Mouse (Mus musculus) kidney, adult 9 months (tissue): ENCODE results near the gene Mus81.

ENCODE experiments used
- DNase-seq: peaks from one replicate; pipeline ENCODE4 v3.0.0; 2022

Mus81 gene

GRCm38 (mm10) chr19:5487768-5488550 is at the start of gene Mus81:
Mus81 (minus strand) TSS chr19:5488402.
- peak; percentile 99 for DNase-seq

GRCm38 (mm10) chr19:5532520-5532919 is 44.3 kb upstream of the Mus81 start:
- DNase-seq = no peak

DNA sequence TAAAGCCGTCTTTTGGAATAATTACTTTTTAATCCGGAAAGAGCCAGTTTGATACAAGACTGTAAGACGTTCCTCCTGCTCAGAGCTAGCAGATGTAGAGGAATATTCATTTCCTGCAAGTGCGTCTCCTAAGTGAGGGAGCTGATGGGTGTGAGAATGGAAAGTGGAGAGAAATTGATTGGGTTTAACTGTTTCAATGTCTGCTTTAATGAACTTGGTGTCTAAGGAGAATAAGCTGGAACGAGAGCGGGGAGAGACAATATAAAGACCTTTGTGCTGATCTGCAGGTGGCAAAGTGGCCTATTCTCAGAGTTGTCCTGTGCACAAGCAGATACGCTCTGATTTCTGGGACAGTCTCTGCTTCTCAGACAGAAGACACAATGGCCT is 41.9 kb upstream of the Mus81 start:
- DNase-seq = no peak

DNA sequence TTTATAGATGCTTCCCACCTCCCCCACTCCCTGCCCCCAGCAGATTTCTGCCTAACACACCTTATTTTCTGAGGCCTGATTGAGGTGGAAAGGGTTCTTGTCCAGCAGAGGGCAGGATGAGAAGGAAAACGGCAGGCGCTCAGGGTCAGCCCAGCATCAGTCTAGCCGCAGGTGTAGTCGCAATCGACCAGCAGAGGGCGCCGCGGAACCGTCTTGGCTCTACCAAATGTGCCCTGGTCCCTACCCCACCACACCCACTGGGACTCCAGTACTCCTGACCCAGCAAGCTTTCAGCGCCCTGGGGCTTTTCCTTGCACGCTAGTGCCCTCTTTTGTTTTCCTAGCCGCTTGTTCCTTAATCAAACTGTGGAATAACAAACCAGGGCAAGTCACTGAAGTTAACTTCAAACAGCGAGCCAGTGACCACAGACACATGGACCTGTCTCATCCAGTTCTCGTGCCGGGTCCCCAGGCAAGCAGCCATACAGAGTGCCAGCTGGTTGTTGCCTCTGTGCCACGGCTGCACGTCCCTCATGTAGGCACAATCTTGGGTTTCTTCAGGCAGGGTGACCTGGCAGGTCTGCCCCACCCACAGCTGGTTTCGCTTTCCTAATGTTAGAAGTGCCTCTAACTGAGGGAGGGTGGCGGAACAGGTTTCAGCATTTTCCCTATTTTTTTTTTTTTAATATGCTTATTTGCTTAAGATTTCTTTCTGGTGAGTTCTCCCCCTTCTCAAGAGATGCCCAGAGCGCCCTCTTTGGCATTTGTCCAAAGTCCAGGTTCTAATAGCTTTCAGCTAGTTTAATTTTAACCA is 41.3 kb upstream of the Mus81 start:
- peak; percentile 99 for DNase-seq

- no peak for DNase-seq
Observed at GRCm38 (mm10) chr19:5525204-5525603, 37.0 kb upstream of the Mus81 start.

GRCm38 (mm10) chr19:5518721-5519120 is 30.5 kb upstream of the Mus81 start:
- peak; percentile 50 for DNase-seq

GRCm38 (mm10) chr19:5516906-5517505 is 28.8 kb upstream of the Mus81 start:
- no peak for DNase-seq

GRCm38 (mm10) chr19:5515840-5516777 is 27.9 kb upstream of the Mus81 start:
- peak; percentile 34 for DNase-seq

GRCm38 (mm10) chr19:5513005-5513349 is 24.8 kb upstream of the Mus81 start:
- DNase-seq = no peak

- no peak for DNase-seq
Observed at GRCm38 (mm10) chr19:5512091-5513004, 24.1 kb upstream of the Mus81 start.

DNA sequence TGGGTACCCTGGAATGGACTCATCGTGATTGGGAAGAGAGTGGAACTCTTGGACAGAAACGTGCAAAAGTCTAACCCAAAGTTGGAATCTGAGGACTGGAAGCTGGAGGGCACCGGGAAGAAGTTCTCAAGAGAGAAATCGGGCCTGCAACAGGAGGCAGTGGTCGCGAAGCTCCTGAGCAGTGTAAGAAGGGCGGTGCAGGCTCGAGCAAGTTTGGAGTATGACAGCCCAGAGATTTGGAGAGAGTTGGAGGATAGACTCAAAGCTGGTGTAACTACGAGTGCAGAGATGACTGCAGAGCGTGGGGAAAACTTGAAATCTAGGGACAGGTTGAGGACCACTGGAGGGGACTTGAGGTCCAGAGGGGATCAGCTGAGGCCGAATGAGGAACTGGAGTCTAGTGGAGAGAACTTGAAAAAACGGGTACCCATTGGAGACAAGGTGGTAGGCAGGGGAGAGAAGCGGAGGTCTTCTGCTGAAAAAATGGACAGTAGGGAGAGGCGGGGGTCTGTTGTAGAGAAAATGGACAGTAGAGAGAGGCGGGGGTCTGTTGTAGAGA is 23.0 kb upstream of the Mus81 start:
- DNase-seq = no peak

GRCm38 (mm10) chr19:5510031-5511026 is 22.1 kb upstream of the Mus81 start, which contains the start of gene Snx32:
Snx32 (minus strand) TSS chr19:5510538.
- peak; percentile 99 for DNase-seq

DNA sequence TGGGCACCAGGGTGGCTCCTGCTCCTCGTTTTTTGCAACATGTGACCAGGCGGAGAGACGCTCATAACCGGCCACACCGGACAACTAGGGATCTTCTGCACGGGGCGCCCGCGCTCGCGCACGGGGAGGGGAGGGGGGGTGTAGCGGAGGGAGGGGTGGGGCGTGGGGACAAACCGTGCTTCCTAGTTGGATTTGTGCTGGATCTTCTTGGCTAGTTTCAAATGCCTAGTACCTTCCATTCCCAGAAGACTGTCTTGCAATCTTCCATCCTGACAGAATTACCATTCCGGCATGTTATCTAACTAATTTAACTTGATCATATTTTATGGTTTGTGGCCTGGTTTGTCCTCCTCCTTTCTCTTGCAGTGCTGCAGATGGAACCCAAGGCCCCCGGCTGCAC is 15.5 kb upstream of the Mus81 start, which contains the start of gene 1700020D05Rik:
Gene 1700020D05Rik, minus strand, starts transcription at position 101 of the 400 bp plus-strand sequence.
- no peak for DNase-seq

- no peak for DNase-seq
Observed at GRCm38 (mm10) chr19:5500330-5500875, 12.2 kb upstream of the Mus81 start.

GRCm38 (mm10) chr19:5496052-5496370 is 7.8 kb upstream of the Mus81 start:
- DNase-seq = peak; percentile 17

GRCm38 (mm10) chr19:5495353-5496051 is 7.3 kb upstream of the Mus81 start:
- no peak for DNase-seq

DNA sequence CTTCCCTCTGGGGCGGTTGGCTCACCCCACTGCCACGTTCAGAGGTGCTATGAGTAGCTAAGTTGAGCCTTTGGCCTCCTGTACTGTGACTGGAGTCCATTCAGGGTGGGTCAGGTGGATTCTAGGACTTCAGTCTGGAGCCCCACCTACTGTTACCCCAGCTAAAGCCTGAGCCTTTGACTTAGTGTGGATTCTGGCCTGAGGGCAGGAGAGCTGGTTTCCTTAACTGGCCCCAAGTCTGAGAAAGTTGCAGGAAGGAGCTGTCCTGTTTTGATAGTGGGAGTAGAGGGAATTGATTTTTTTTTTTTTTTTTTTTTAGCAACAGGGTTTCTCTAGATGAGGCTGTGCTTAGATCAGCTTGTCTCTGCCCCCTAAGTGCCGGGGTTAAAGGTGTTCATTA is 6.1 kb upstream of the Mus81 start:
- peak; percentile 77 for DNase-seq

GRCm38 (mm10) chr19:5493301-5493721 is 5.1 kb upstream of the Mus81 start:
- peak; percentile 61 for DNase-seq

GRCm38 (mm10) chr19:5492641-5493040 is 4.4 kb upstream of the Mus81 start:
- no peak for DNase-seq
